Mouse (Mus musculus) left cerebral cortex, postnatal 4 days (tissue): ENCODE measurements around the gene Dnal1. TPM values are rescaled to one million over a fixed set of nuclear protein-coding genes. Genes with fewer than 3 reads are reported as not detected.
A peak's percentile ranks its signal among the peaks of the same experiment; 100 is the strongest.
"Not testable (repeated sequence)": the region's sequence is repeated elsewhere in the genome, so short reads cannot be mapped to it uniquely, and the experiment has no call there.

Source experiments
- DNase-seq: peaks from one replicate; pipeline ENCODE4 v3.0.0-alpha.2; 2022
- intact Hi-C: fragments of 180-260 bp; cut with DNase I; formaldehyde crosslinking; loops from one replicate; pipeline ENCODE4 v1.15.1; 2025
- total RNA-seq, 2 experiments: library from RNA; stranded (reverse); gene quantifications; 2 replicates each; pipeline ENCODE4 v1.2.3; 2021

Dnal1 gene
- 10 to 100 TPM; 61.8 to 73.1 TPM for total RNA-seq

GRCm38 (mm10) chr12:84114153-84114994 lies at the start of gene Dnal1:
Dnal1 (plus strand) TSS chr12:84114366.
- peak; percentile 93 for DNase-seq
- intact Hi-C loops = no loop called here

- intact Hi-C loops = no loop called here
- DNase-seq = no peak
Observed at GRCm38 (mm10) chr12:84064621-84065020, 49.5 kb upstream of the Dnal1 start.

- DNase-seq = no peak
- intact Hi-C loops = no loop called here
Observed at GRCm38 (mm10) chr12:84067752-84068151, 46.4 kb upstream of the Dnal1 start.

GRCm38 (mm10) chr12:84068296-84068695 lies 45.9 kb upstream of the Dnal1 start:
- no peak for DNase-seq
- intact Hi-C loops = no loop called here

GRCm38 (mm10) chr12:84068986-84069385 lies 45.2 kb upstream of the Dnal1 start, which contains the start of gene Acot5:
Acot5 (plus strand) TSS chr12:84069325.
- intact Hi-C loops = no loop called here
- no peak for DNase-seq

GRCm38 (mm10) chr12:84069582-84069981 lies 44.6 kb upstream of the Dnal1 start:
- peak; percentile 23 for DNase-seq
- intact Hi-C loops = not testable (repeated sequence)

- no peak for DNase-seq
- intact Hi-C loops = no loop called here
Observed at GRCm38 (mm10) chr12:84071696-84072095, 42.5 kb upstream of the Dnal1 start.

GRCm38 (mm10) chr12:84077371-84077990 lies 36.7 kb upstream of the Dnal1 start:
- intact Hi-C loops = no loop called here

GRCm38 (mm10) chr12:84083842-84084241 lies 30.3 kb upstream of the Dnal1 start:
- no peak for DNase-seq
- intact Hi-C loops = no loop called here

More at GRCm38 (mm10) chr12:84077371-84077990, 36.7 kb upstream of the Dnal1 start:
- DNase-seq = no peak

- DNase-seq = no peak
- intact Hi-C loops = no loop called here
Observed at GRCm38 (mm10) chr12:84084581-84084980, 29.6 kb upstream of the Dnal1 start.

- DNase-seq, intact Hi-C loops: not testable (repeated sequence)
Observed at GRCm38 (mm10) chr12:84094666-84095065, 19.5 kb upstream of the Dnal1 start.

- no peak for DNase-seq
- intact Hi-C loops = no loop called here
Observed at GRCm38 (mm10) chr12:84099605-84100004, 14.6 kb upstream of the Dnal1 start.

- intact Hi-C loops = no loop called here
- no peak for DNase-seq
Observed at GRCm38 (mm10) chr12:84100071-84100470, 14.1 kb upstream of the Dnal1 start.

GRCm38 (mm10) chr12:84100604-84101492 lies 13.3 kb upstream of the Dnal1 start, which contains the start of gene Acot6:
Acot6 (plus strand) TSS chr12:84100654.
- peak; percentile 39 for DNase-seq
- intact Hi-C loops = not testable (repeated sequence)

- no peak for DNase-seq
- intact Hi-C loops = no loop called here
Observed at GRCm38 (mm10) chr12:84101493-84101845, 12.7 kb upstream of the Dnal1 start.

- no peak for DNase-seq
- intact Hi-C loops = no loop called here
Observed at GRCm38 (mm10) chr12:84107012-84107411, 7.2 kb upstream of the Dnal1 start.

- intact Hi-C loops = no loop called here
- no peak for DNase-seq
Observed at GRCm38 (mm10) chr12:84107692-84108091, 6.5 kb upstream of the Dnal1 start.

- no peak for DNase-seq
- intact Hi-C loops = no loop called here
Observed at GRCm38 (mm10) chr12:84109924-84110323, 4.2 kb upstream of the Dnal1 start.

- intact Hi-C loops = no loop called here
Observed at GRCm38 (mm10) chr12:84110814-84111213, 3.4 kb upstream of the Dnal1 start.

GRCm38 (mm10) chr12:84113676-84114075 lies 490 bp upstream of the Dnal1 start:
- intact Hi-C loops = no loop called here
- DNase-seq = no peak

More at GRCm38 (mm10) chr12:84110814-84111213, 3.4 kb upstream of the Dnal1 start:
- no peak for DNase-seq

GRCm38 (mm10) chr12:84119584-84119983 lies 5.4 kb downstream of the Dnal1 start:
- DNase-seq = no peak
- intact Hi-C loops = no loop called here
